Mouse (Mus musculus) lung, adult 2 months (tissue): ENCODE measurements around the gene Inip.

Experiments
- CTCF ChIP-seq: fragments of 200-500 bp; IDR thresholded peaks from 2 replicates; pipeline ENCODE4 v1.5.1; 2011; ENCODE audit warnings: mild to moderate bottlenecking, low read length, control low read depth; ENCODE audit not compliant: insufficient read depth
- POLR2A ChIP-seq: fragments of 200-500 bp; IDR thresholded peaks from 2 replicates; pipeline ENCODE4 v1.6.1; 2011; ENCODE audit warnings: low read depth, mild to moderate bottlenecking, control low read depth, low read length, borderline replicate concordance; ENCODE audit errors: extremely low read depth

DNA sequence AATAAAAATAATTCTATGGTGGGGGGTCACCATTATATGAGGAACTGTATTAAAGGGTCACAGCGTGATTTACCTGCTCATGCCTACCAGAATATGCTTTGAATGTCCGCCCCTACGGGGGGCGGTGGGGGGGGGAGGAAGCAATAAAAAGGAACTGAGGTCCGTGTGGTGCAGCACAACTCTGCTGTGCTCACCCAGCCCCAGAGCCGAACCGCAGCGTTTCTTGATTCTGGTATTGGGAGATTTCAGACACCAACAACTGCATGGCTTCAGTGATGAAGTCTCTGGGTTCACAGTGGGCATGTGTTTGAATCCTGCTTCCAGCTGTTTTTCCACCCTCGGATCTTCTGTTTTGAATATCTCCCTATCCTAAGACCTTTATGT, 73.5 kb downstream of the Inip start:
- TF ChIP-seq POLR2A (no peak), CTCF (no peak)
